ENCODE assay signal across 9 mouse cellular contexts in genomic region chr6:147240203-147240804, GRCm38 (mm10). TPM values are rescaled to one million over a fixed set of nuclear protein-coding genes. Genes with fewer than 3 reads are reported as not detected.
A peak's percentile ranks its signal among the peaks of the same experiment; 100 is the strongest.
DNase-seq lines count a peak whose midpoint lies in the region; ATAC-seq and TF ChIP-seq lines count a peak whose summit lies in the region.
"Had no signal": no experiment of that assay in that cellular context is flagged by ENCODE, and none has a peak within 500 bp of the region (broad histone marks: within the 10 kb centered on the region; RNA-seq: fewer than 3 reads in every experiment).

No protein-coding gene starts in this region.

- WGBS in forebrain, postnatal 0 days = 5% methylated on average over 4 of the region's 4 CpGs
- WGBS in intestine, embryonic 15.5 days = 0% methylated on average over 4 of the region's 4 CpGs
- WGBS in limb, embryonic 10.5 days = 1% methylated on average over 4 of the region's 4 CpGs
- 1% methylated on average over 4 of the region's 4 CpGs for WGBS in midbrain, embryonic 16.5 days

- no peaks in the 10 kb centered on the region for H3K4me1 ChIP-seq in forebrain, postnatal 0 days (ENCODE audit: insufficient read depth)
- no peaks in the 10 kb centered on the region for H3K4me1 ChIP-seq in intestine, embryonic 15.5 days (replicated peaks)
- no peaks in the 10 kb centered on the region for H3K4me1 ChIP-seq in limb, embryonic 10.5 days
- no peaks in the 10 kb centered on the region for H3K4me1 ChIP-seq in midbrain, embryonic 16.5 days (ENCODE audit: control insufficient read depth, insufficient read depth, low read length)
- H3K4me1 ChIP-seq: embryonic facial prominence, embryonic 15.5 days had no signal

- no peak overlapping the region for H3K27ac ChIP-seq in forebrain, postnatal 0 days (ENCODE audit: low read depth, low read length)
- H3K27ac ChIP-seq in intestine, embryonic 15.5 days = no peak overlapping the region
- no peak overlapping the region for H3K27ac ChIP-seq in limb, embryonic 10.5 days
- H3K27ac ChIP-seq in midbrain, embryonic 16.5 days (ENCODE audit: low read length) = no peak overlapping the region
- H3K27ac ChIP-seq: embryonic facial prominence, embryonic 15.5 days had no signal

- no peaks in the 10 kb centered on the region for H3K9me3 ChIP-seq in forebrain, postnatal 0 days (ENCODE audit: low read length)
- H3K9me3 ChIP-seq in intestine, embryonic 15.5 days = no peaks in the 10 kb centered on the region
- H3K9me3 ChIP-seq in limb, embryonic 10.5 days (replicated peaks) = no peaks in the 10 kb centered on the region
- H3K9me3 ChIP-seq in midbrain, embryonic 16.5 days (replicated peaks; ENCODE audit: control insufficient read depth, low read length, poor library complexity, severe bottlenecking) = no peaks in the 10 kb centered on the region
- H3K9me3 ChIP-seq: embryonic facial prominence, embryonic 15.5 days had no signal

- peak; percentile 45 for DNase-seq in urinary bladder, postnatal 14 days (ENCODE audit: low spot score)
- DNase-seq in urinary bladder, adult 2 months (ENCODE audit: low spot score) = no peak
- peak; percentile 35 to 44 for DNase-seq in cerebellum, adult 18-20 months
- DNase-seq in forebrain, postnatal 0 days = peak; percentile 64
- DNase-seq in limb, embryonic 10.5 days (ENCODE audit: low spot score) = peak; percentile 76
- DNase-seq in testis, postnatal 10 days (ENCODE audit: low spot score) = peak; percentile 78

- ATAC-seq in forebrain, postnatal 0 days = peak; percentile 80
- ATAC-seq in intestine, embryonic 15.5 days = peak; percentile 62; the same call in 1 of the 2 replicates
- peak; percentile 88 for ATAC-seq in midbrain, embryonic 16.5 days

- TF ChIP-seq CTCF in forebrain, postnatal 0 days (IDR thresholded peaks at IDR 0.05; ENCODE audit: low read depth) = peak; percentile 73

- no peak overlapping the region for H3K9ac ChIP-seq in forebrain, postnatal 0 days
- no peak overlapping the region for H3K9ac ChIP-seq in intestine, embryonic 15.5 days
- H3K9ac ChIP-seq in midbrain, embryonic 16.5 days (ENCODE audit: low read depth, low read length) = no peak overlapping the region
- H3K9ac ChIP-seq: embryonic facial prominence, embryonic 15.5 days had no signal

- H3K27me3 ChIP-seq in forebrain, postnatal 0 days (ENCODE audit: insufficient read depth, low read length) = no peaks in the 10 kb centered on the region
- no peaks in the 10 kb centered on the region for H3K27me3 ChIP-seq in intestine, embryonic 15.5 days (replicated peaks)
- no peaks in the 10 kb centered on the region for H3K27me3 ChIP-seq in limb, embryonic 10.5 days (ENCODE audit: low read depth, poor library complexity, severe bottlenecking)
- no peaks in the 10 kb centered on the region for H3K27me3 ChIP-seq in midbrain, embryonic 16.5 days (ENCODE audit: control insufficient read depth, insufficient read depth, low read depth, low read length)
- H3K27me3 ChIP-seq: embryonic facial prominence, embryonic 15.5 days had no signal

- no peak overlapping the region for H3K4me3 ChIP-seq in forebrain, postnatal 0 days (ENCODE audit: low read depth, low read length)
- no peak overlapping the region for H3K4me3 ChIP-seq in intestine, embryonic 15.5 days (replicated peaks)
- no peak overlapping the region for H3K4me3 ChIP-seq in limb, embryonic 10.5 days
- no peak overlapping the region for H3K4me3 ChIP-seq in midbrain, embryonic 16.5 days (ENCODE audit: low read depth, low read length)
- H3K4me3 ChIP-seq: embryonic facial prominence, embryonic 15.5 days had no signal

- no peak overlapping the region for H3K4me2 ChIP-seq in forebrain, postnatal 0 days (ENCODE audit: low read depth)
- no peak overlapping the region for H3K4me2 ChIP-seq in intestine, embryonic 15.5 days (replicated peaks)
- H3K4me2 ChIP-seq in midbrain, embryonic 16.5 days (ENCODE audit: low read length) = no peak overlapping the region
- H3K4me2 ChIP-seq: embryonic facial prominence, embryonic 15.5 days had no signal

- no peaks in the 10 kb centered on the region for H3K36me3 ChIP-seq in forebrain, postnatal 0 days (ENCODE audit: insufficient read depth)
- no peaks in the 10 kb centered on the region for H3K36me3 ChIP-seq in intestine, embryonic 15.5 days
- H3K36me3 ChIP-seq in limb, embryonic 10.5 days = no peaks in the 10 kb centered on the region
- no peaks in the 10 kb centered on the region for H3K36me3 ChIP-seq in midbrain, embryonic 16.5 days (ENCODE audit: control insufficient read depth, insufficient read depth, low read length)
- H3K36me3 ChIP-seq: embryonic facial prominence, embryonic 15.5 days had no signal

RNA-seq across cellular contexts. Expression of gene Pthlh, which starts 23.7 kb away (rescaled TPM):
- polyA plus RNA-seq in urinary bladder, adult 2 months (2012; rRNA removed) = 94.4 and 138 TPM in 2 replicates
- total RNA-seq in forebrain, postnatal 0 days (2014; rRNA removed) = 0.86 and 0.92 TPM in 2 replicates
- polyA plus RNA-seq in forebrain, postnatal 0 days (2015; fragmentation: Nextera tagmentation; extraction: Ambion mirVana) = 1.4 and 2.9 TPM in 2 replicates
- 0.83 and 1.1 TPM in 2 replicates for polyA plus RNA-seq in intestine, embryonic 15.5 days (2015; fragmentation: Nextera tagmentation; extraction: Ambion mirVana)
- polyA plus RNA-seq in limb, embryonic 10.5 days (2016; fragmentation: Nextera tagmentation; extraction: Ambion mirVana) = 0.39 and 0.71 TPM in 2 replicates
- 0.77 and 1.4 TPM in 2 replicates for polyA plus RNA-seq in midbrain, embryonic 16.5 days (2015; fragmentation: Nextera tagmentation; extraction: Ambion mirVana)

Comparison
In these comparisons a context has a peak if more than half of its experiments do, and no peak if none do; other contexts are left out.
1. RNA of gene Pthlh, which starts 23.7 kb away (polyA plus RNA-seq): 94.4 to 138 TPM in urinary bladder, adult 2 months; 1.4 to 2.9 TPM in forebrain, postnatal 0 days, 0.77 to 1.4 TPM in midbrain, embryonic 16.5 days, 0.83 to 1.1 TPM in intestine, embryonic 15.5 days and 0.39 to 0.71 TPM in limb, embryonic 10.5 days; every median in the first group is over 10 times any median in the second.
2. Peak in every context shown above with its lines, with median percentiles within 50 percentile points of each other: ATAC-seq.